Mouse (Mus musculus): ENCODE results near the gene Esrra.

GRCm38 (mm10) chr19:6899641-6900040 is 22.0 kb downstream of the Esrra start:
- TF ChIP-seq CTCF (IDR thresholded peaks at IDR 0.05; ENCODE audit: borderline replicate concordance, control insufficient read depth, extremely low read depth, insufficient read depth, low read length, poor library complexity) (no peak), POLR2A (IDR thresholded peaks at IDR 0.05; ENCODE audit: control insufficient read depth, extremely low read depth, insufficient read depth, low read length, poor library complexity) (no peak)
